Mouse (Mus musculus) thymus, adult 2 months (tissue): Measurements from ENCODE around the gene Scd3. TPM values are rescaled to one million over a fixed set of nuclear protein-coding genes. Genes with fewer than 3 reads are reported as not detected.
A peak's percentile ranks its signal among the peaks of the same experiment; 100 is the strongest.

Experiments used
- DNase-seq: peaks from one replicate; pipeline ENCODE4 v3.0.0; 2021
- H3K27ac ChIP-seq: fragments of 200-500 bp; 2 replicates; pipeline ENCODE4 v1.5.1; 2012; ENCODE audit warnings: low read length, control low read depth; ENCODE audit not compliant: control insufficient read depth, insufficient read depth
- H3K27me3 ChIP-seq: fragments of 200-500 bp; 2 replicates; pipeline ENCODE4 v1.6.1; 2012; ENCODE audit warnings: mild to moderate bottlenecking, low read length, moderate library complexity, mixed read lengths; ENCODE audit not compliant: control insufficient read depth, insufficient read depth
- H3K36me3 ChIP-seq: fragments of 200-500 bp; 2 replicates; pipeline ENCODE4 v1.6.1; 2012; ENCODE audit warnings: mild to moderate bottlenecking, low read length, moderate library complexity; ENCODE audit not compliant: control insufficient read depth, insufficient read depth
- H3K4me1 ChIP-seq: fragments of 200-500 bp; replicated peaks from 2 replicates; pipeline ENCODE4 v1.6.1; 2012; ENCODE audit warnings: low read length; ENCODE audit not compliant: control insufficient read depth, insufficient read depth
- H3K4me3 ChIP-seq: fragments of 200-500 bp; 2 replicates; pipeline ENCODE4 v1.5.1; 2012; ENCODE audit warnings: mild to moderate bottlenecking, low read length, control low read depth, moderate library complexity; ENCODE audit not compliant: control insufficient read depth, insufficient read depth
- CTCF ChIP-seq: fragments of 200-500 bp; IDR thresholded peaks from 2 replicates; pipeline ENCODE4 v1.5.1; 2012; ENCODE audit warnings: mild to moderate bottlenecking, control low read depth, low read length, moderate library complexity, borderline replicate concordance; ENCODE audit not compliant: control insufficient read depth, poor library complexity, insufficient read depth; ENCODE audit errors: extremely low read depth
- POLR2A ChIP-seq: fragments of 200-500 bp; IDR thresholded peaks from 2 replicates; pipeline ENCODE4 v1.6.1; 2012; ENCODE audit warnings: mild to moderate bottlenecking, low read length, control low read depth, moderate library complexity; ENCODE audit not compliant: control insufficient read depth, poor library complexity, insufficient read depth; ENCODE audit errors: extremely low read depth
- WGBS: fragments of 180-500 bp; shearing (Covaris S2); methylation state at CpG from one replicate; pipeline ENCODE4 v1.1.7; 2018; 5-methylcytosine and 5-hydroxymethylcytosine counted together
- polyA plus RNA-seq: library from polyadenylated mRNA; depleted of rRNA; stranded (reverse); fragments of >200 nt; gene quantifications from 2 replicates; pipeline ENCODE4 v1.2.3, GENCODE M21; 2012; rRNA removed

Gene Scd3
- polyA plus RNA-seq, 1 experiment = 0.23 TPM

DNA sequence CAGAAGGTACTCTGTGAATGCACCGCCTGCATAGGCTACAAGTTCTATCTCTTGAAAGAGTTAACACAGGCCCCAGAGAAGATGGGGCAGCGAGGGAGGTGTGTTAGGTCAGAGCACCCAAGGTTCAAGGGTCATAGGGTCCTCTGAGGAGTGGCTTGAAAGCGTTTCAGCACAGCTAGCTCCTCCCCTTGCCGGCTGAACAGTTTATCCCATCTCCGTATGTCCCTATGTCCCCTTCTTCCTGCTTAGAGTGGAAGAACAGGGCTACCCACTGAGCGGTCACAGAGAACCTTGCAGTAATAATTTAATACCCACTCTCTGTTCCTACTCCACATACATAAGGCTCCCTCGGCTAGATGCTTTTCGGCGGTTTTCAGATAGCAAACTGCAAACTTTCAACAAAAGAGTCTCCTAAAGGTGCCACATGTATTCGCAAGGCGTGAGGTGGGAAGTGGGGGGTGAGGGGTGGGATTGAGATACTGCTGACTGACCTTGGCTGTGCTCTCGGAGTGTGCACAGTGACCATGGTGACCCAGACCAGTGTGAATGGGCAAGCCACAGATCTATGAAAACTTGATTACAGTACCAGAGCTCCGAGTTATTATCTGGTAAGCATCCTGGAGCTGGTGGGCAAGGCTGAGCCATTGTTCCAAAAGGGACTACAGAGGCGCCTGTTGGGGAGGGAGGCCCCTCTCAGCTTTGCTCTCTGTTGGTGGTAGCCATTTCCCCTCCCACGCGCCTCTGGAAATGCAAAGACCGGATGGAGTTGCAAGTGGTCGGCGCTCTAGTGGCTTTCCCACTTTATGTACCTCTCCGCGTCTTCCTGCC is 90.1 kb downstream of the Scd3 start, which contains the start of gene Scd2:
TSS of gene Scd2 (plus strand) at position 734 of the 828 bp plus-strand sequence.
- Histone ChIP-seq H3K36me3 (peaks cover 20% of the 10 kb centered on the region), H3K27ac (peak within 1 kb of the TSS; percentile 87), H3K4me1 (peaks cover 33% of the 10 kb centered on the region), H3K27me3 (no peaks in the 10 kb centered on the region), H3K4me3 (peak within 1 kb of the TSS; percentile 74)
- DNase-seq = peak; percentile 36
- TF ChIP-seq POLR2A (no peak), CTCF (no peak)
- WGBS = 6% methylated on average over 21 of the region's 21 CpGs

Other genes starting within 250 kb of the Scd3 start
- gene Cpn1, start 216.7 kb upstream of the Scd3 start, polyA plus RNA-seq = 0.27 and 0.45 TPM in 2 replicates
- gene Cyp2c23, start 174.1 kb upstream of the Scd3 start, polyA plus RNA-seq = 0.31 TPM in 1 of 2 replicates, not detected in the other
- 5.5 and 8.0 TPM in 2 replicates for gene Erlin1, start 133.5 kb upstream of the Scd3 start, polyA plus RNA-seq
- gene Chuk, start 95.8 kb upstream of the Scd3 start, polyA plus RNA-seq = 23.6 and 26.4 TPM in 2 replicates
- 9.3 and 11.8 TPM in 2 replicates for gene Cwf19l1, start 67.4 kb upstream of the Scd3 start, polyA plus RNA-seq
- gene Bloc1s2, start 56.8 kb upstream of the Scd3 start, polyA plus RNA-seq = 35.5 and 44.4 TPM in 2 replicates
- 0.22 and 0.31 TPM in 2 replicates for gene Pkd2l1, start 10.8 kb upstream of the Scd3 start, polyA plus RNA-seq
- 261 and 320 TPM in 2 replicates for gene Scd2, start 90.4 kb downstream of the Scd3 start, polyA plus RNA-seq
- gene Scd4, start 129.8 kb downstream of the Scd3 start, polyA plus RNA-seq = 2.2 and 2.7 TPM in 2 replicates
- gene Scd1, start 204.6 kb downstream of the Scd3 start, polyA plus RNA-seq = 776 and 1,634 TPM in 2 replicates